Mouse (Mus musculus): ENCODE results near the gene Rassf4. TPM values are rescaled to one million over a fixed set of nuclear protein-coding genes. Genes with fewer than 3 reads are reported as not detected.
"Not testable (repeated sequence)": the region's sequence is repeated elsewhere in the genome, so short reads cannot be mapped to it uniquely, and the experiment has no call there.

Rassf4 gene
- polyA plus RNA-seq, 1 experiment from 2014 or later: 10.1 TPM

DNA sequence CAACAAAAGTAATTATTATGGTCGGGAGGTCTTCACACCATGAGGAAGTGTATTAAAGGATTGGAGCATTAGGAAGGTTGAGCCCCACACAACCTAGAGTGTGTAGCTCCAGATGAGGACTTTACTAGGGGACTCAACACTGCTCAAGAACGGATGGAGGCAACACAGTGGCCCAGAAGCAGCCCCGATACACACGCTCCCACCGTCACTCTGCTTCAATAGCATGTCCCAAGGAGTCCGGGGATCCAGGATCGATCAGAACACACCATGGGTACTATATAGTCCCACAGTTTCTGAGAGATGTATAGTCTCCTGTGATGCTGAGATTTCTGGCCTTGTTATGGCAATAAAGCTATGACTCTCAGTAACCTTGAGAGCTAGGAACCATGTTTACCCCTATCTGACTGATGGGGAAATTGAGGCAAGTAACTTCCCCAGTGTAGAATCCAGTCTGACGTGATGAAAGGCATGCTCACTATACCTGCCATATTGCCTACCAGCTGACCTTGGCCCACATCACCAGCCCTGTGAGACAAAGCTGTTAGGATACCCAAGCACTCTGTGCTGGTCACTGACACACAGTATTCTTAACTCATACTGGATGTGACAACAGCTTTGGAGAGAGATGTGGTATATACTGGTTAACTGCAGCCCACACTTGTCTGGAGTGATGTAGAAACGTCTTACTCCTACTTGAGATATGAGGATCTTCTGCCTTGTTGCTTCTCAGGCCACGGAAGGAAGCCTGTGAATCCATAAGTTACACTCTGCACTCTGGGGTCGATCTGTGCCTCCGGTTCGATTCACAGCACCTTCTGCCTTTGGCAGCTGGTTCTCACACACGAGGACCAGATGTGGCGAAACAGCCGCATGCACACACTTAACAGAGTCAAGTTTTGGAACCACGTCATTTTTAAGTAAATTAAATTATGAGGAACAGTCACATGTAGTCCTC, 39.7 kb downstream of the Rassf4 start:
- H3K27me3 ChIP-seq (replicated peaks): no peaks in the 10 kb centered on the region
- no peak for ATAC-seq (ENCODE audit: insufficient read depth, low FRiP score, low read depth)
- peak overlapping the region; percentile 80 for H3K27ac ChIP-seq
- H3K4me3 ChIP-seq (replicated peaks): no peak overlapping the region
- peaks cover 17% of the 10 kb centered on the region for H3K4me1 ChIP-seq
- no peak overlapping the region for H3K4me2 ChIP-seq
- H3K36me3 ChIP-seq: no peaks in the 10 kb centered on the region
- WGBS: 89% methylated on average over 17 of the region's 17 CpGs
- H3K9ac ChIP-seq: no peak overlapping the region
- H3K9me3 ChIP-seq: no peaks in the 10 kb centered on the region

DNA sequence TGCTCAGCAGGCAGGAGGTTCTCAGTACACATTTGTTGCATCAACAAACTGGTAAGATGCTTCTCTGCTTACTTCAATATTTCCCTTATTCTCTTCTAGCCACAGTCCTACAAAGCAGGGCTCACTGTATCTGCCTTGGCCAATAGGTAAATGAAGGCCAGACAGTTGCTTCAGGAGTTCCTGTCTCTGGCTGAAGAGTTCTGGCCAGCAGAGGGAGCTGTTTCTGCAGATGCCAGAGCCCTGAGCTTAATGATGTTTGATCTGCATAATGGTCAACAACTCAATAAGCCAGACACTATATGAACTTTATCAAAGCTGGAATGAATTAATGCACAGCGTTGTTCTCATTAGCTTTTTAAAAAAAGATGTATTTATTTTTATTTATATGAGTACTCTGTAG, 41.6 kb downstream of the Rassf4 start:
- peaks cover 17% of the 10 kb centered on the region for H3K4me1 ChIP-seq
- H3K9ac ChIP-seq: no peak overlapping the region
- no peak overlapping the region for H3K27ac ChIP-seq
- H3K4me2 ChIP-seq: no peak overlapping the region
- 26% methylated on average over 1 of the region's 1 CpGs for WGBS
- H3K9me3 ChIP-seq: no peaks in the 10 kb centered on the region
- H3K4me3 ChIP-seq (replicated peaks): no peak overlapping the region
- no peaks in the 10 kb centered on the region for H3K36me3 ChIP-seq
- no peaks in the 10 kb centered on the region for H3K27me3 ChIP-seq (replicated peaks)
- no peak for ATAC-seq (ENCODE audit: insufficient read depth, low FRiP score, low read depth)

DNA sequence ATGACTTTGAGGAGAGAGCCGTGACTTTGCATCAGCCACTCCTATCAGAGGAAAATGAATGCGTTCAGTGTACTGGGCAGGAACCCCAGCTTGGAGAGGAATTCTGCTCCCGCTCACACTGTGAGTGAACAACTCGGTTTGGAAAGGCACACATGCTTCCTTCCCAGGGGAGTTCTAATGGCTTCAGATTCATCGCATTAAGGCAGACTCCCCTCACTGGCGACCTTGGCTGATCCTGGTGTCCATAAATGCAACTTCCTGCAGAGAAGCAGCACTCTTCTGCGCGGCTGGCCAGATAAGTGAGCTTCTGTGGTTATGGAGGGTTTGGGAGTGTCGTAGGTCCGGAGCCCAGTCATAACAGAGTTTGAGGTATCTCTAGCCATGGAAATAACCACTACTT, 44.0 kb downstream of the Rassf4 start:
- Histone ChIP-seq H3K9me3 (no peaks in the 10 kb centered on the region), H3K36me3 (peaks cover 3% of the 10 kb centered on the region; the same call in 1 of the 2 replicates), H3K27ac (no peak overlapping the region), H3K9ac (no peak overlapping the region), H3K27me3 (replicated peaks) (no peaks in the 10 kb centered on the region), H3K4me2 (no peak overlapping the region), H3K4me1 (peaks cover 3% of the 10 kb centered on the region; the same call in 1 of the 2 replicates), H3K4me3 (replicated peaks) (no peak overlapping the region)
- 80% methylated on average over 10 of the region's 10 CpGs for whole genome bisulfite sequencing
- ATAC-seq (ENCODE audit: insufficient read depth, low FRiP score, low read depth): no peak

- H3K4me2 ChIP-seq: peak within 1 kb of the TSS; percentile 54
- no peaks in the 10 kb centered on the region; the same call in 1 of the 2 replicates for H3K4me1 ChIP-seq
- peak within 1 kb of the TSS; percentile 90 for H3K27ac ChIP-seq
- H3K4me3 ChIP-seq (replicated peaks): peak within 1 kb of the TSS; percentile 78
- no peaks in the 10 kb centered on the region for H3K27me3 ChIP-seq (replicated peaks)
- H3K9ac ChIP-seq: peak within 1 kb of the TSS; percentile 86
- no peaks in the 10 kb centered on the region for H3K9me3 ChIP-seq
- ATAC-seq (ENCODE audit: insufficient read depth, low FRiP score, low read depth): peak; percentile 85
- under 1% methylated on average over 56 of the region's 56 CpGs for WGBS
- peaks cover 6% of the 10 kb centered on the region; the same call in 1 of the 2 replicates for H3K36me3 ChIP-seq
Observed at GRCm38 (mm10) chr6:116628539-116629171, 45.1 kb downstream of the Rassf4 start, which contains the start of gene Zfp422. TSS of gene Zfp422 (minus strand) at chr6:116628999.

DNA sequence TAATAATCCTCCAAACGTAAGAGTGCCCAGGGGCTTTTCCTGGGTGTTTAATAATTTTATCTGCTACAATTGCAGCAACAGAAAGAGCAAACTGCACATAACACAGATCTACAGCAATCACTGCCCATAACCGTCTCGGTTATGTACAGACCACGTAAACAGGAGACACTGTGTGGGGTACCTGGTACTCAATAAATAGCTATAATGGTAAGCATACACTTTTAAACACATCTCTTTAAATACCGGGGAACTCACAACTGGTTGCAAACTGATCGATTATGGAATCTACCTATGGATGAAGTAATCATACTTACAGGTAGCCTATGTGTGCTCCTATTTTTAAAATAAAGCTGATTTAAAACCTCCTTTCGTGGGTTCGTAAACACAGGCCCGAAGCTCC, 45.7 kb downstream of the Rassf4 start:
- no peaks in the 10 kb centered on the region; the same call in 1 of the 2 replicates for H3K4me1 ChIP-seq
- peak overlapping the region; percentile 90 for H3K27ac ChIP-seq
- H3K9me3 ChIP-seq: no peaks in the 10 kb centered on the region
- H3K9ac ChIP-seq: peak overlapping the region; percentile 86
- ATAC-seq (ENCODE audit: insufficient read depth, low FRiP score, low read depth): no peak
- H3K36me3 ChIP-seq: peaks cover 6% of the 10 kb centered on the region; the same call in 1 of the 2 replicates
- 9% methylated on average over 9 of the region's 9 CpGs for WGBS
- H3K27me3 ChIP-seq (replicated peaks): no peaks in the 10 kb centered on the region
- H3K4me2 ChIP-seq: peak overlapping the region; percentile 54
- H3K4me3 ChIP-seq (replicated peaks): peak overlapping the region; percentile 78

- WGBS: 98% methylated on average over 9 of the region's 9 CpGs
- not testable (repeated sequence) for ATAC-seq (ENCODE audit: insufficient read depth, low FRiP score, low read depth); H3K4me3 ChIP-seq (replicated peaks); H3K4me2 ChIP-seq; H3K9me3 ChIP-seq; H3K27me3 ChIP-seq (replicated peaks); H3K4me1 ChIP-seq; H3K36me3 ChIP-seq; H3K9ac ChIP-seq; H3K27ac ChIP-seq
Observed at GRCm38 (mm10) chr6:116626417-116626816, 47.3 kb downstream of the Rassf4 start.

DNA sequence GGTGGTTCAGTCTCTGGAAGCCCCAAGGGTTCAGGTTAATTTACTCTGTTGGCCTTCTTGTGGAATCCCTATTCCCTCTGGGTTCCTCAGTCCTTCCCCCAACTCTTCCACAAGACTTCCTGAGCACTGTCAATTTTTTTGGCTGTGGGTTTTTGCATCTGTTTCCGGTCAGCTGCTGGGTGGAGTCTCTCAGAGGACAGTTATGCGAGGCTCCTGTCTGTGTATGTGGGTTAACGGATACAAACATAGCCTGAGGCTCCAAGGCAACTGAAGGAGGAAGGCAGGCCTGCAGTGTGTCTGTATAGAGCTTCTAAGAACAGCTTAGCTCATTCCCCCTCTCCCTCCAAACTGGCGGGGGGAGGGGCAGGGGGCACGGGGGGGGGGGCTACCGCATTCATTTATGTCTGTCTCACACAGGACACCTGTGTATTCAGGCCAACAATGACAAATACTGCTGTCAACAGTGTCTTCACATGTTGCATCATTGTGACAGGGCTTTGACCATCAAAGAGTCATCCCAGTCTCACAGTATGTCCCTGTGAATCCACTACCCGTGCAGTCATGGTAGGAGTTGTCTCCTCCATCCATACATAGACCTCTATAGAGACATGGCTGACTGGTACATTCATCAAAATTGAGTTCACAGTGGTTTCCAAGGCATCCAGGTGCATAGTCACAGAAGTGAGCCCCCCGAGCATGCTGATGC, 52.3 kb downstream of the Rassf4 start:
- H3K36me3 ChIP-seq: peaks cover 6% of the 10 kb centered on the region; the same call in 1 of the 2 replicates
- no peak for ATAC-seq (ENCODE audit: insufficient read depth, low FRiP score, low read depth)
- H3K9me3 ChIP-seq: no peaks in the 10 kb centered on the region
- H3K27ac ChIP-seq: no peak overlapping the region
- WGBS: 60% methylated on average over 8 of the region's 8 CpGs
- no peak overlapping the region for H3K9ac ChIP-seq
- H3K4me3 ChIP-seq (replicated peaks): no peak overlapping the region
- no peaks in the 10 kb centered on the region for H3K27me3 ChIP-seq (replicated peaks)
- no peaks in the 10 kb centered on the region for H3K4me1 ChIP-seq
- no peak overlapping the region for H3K4me2 ChIP-seq

DNA sequence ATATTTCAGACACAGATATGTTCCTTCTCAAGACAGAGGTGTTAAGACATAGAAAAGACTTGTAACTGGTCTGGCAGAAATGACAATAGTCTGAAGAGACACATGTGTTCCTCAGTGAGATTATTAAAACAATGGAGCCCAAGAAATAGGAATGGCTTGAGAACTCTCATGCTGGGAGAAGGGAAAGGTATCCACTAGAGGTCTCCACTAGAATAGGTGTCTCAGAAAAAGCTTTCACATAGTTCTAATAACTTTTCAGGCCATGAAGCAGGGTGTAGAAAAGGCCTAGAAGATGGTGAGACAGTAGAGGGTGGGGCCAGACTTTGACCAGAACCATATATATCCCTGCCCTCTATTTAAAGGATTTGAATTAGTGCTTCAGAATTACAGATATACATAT, 55.7 kb downstream of the Rassf4 start:
- Histone ChIP-seq H3K36me3 (no peaks in the 10 kb centered on the region), H3K9ac (no peak overlapping the region), H3K27ac (no peak overlapping the region), H3K4me2 (no peak overlapping the region), H3K27me3 (replicated peaks) (no peaks in the 10 kb centered on the region), H3K4me3 (replicated peaks) (no peak overlapping the region), H3K4me1 (no peaks in the 10 kb centered on the region), H3K9me3 (no peaks in the 10 kb centered on the region)
- ATAC-seq (ENCODE audit: insufficient read depth, low FRiP score, low read depth): no peak

DNA sequence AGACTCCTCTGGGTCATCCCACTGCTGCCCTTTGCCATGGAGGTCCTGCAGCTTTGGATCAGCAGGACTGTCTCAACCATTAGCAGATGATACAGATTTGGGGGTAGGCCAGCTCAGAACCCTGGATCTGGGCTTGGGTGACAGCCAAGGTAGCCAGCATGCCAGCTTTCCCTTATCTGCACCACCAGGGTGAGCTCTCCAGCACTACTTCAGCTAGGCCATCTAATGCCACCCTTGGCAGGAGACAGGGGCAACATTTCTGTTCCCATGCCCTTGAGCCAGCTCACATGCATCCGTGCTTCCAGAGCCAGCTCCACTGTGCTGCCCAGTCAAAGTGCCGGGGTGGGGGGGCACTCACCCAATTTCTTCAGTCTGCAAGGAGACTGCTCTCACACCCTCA, 58.0 kb downstream of the Rassf4 start:
- Histone ChIP-seq H3K9ac (no peak overlapping the region), H3K27me3 (replicated peaks) (no peaks in the 10 kb centered on the region), H3K36me3 (no peaks in the 10 kb centered on the region), H3K4me3 (replicated peaks) (no peak overlapping the region), H3K4me1 (no peaks in the 10 kb centered on the region), H3K27ac (no peak overlapping the region), H3K9me3 (no peaks in the 10 kb centered on the region), H3K4me2 (no peak overlapping the region)
- WGBS: 85% methylated on average over 2 of the region's 2 CpGs
- no peak for ATAC-seq (ENCODE audit: insufficient read depth, low FRiP score, low read depth)

- no peak overlapping the region for H3K9ac ChIP-seq
- H3K27me3 ChIP-seq (replicated peaks): no peaks in the 10 kb centered on the region
- H3K4me2 ChIP-seq: no peak overlapping the region
- H3K27ac ChIP-seq: no peak overlapping the region
- WGBS: 38% methylated on average over 4 of the region's 4 CpGs
- H3K36me3 ChIP-seq: no peaks in the 10 kb centered on the region
- H3K9me3 ChIP-seq: no peaks in the 10 kb centered on the region
- H3K4me1 ChIP-seq: no peaks in the 10 kb centered on the region
- no peak overlapping the region for H3K4me3 ChIP-seq (replicated peaks)
- ATAC-seq (ENCODE audit: insufficient read depth, low FRiP score, low read depth): no peak
Observed at GRCm38 (mm10) chr6:116607230-116607629, 66.5 kb downstream of the Rassf4 start.

DNA sequence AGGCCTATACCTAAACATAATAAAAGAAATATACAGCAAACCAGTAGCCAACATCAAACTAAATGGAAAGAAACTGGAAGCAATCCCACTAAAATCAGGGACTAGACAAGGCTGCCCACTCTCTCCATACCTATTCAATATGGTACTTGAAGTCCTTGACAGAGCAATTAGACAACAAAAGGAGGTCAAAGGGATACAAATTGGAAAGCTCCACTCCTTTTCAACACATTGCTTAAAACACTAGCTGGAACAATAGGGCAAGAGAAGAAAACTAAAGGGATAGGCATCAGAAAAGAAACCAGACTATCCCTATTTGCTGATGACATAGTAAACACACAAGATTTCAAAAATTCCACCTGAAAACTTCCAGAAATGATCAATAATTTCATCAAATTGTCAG, 72.8 kb downstream of the Rassf4 start:
- not testable (repeated sequence) for H3K36me3 ChIP-seq; H3K9ac ChIP-seq; ATAC-seq (ENCODE audit: insufficient read depth, low FRiP score, low read depth); H3K4me1 ChIP-seq; H3K4me2 ChIP-seq; H3K9me3 ChIP-seq; H3K27me3 ChIP-seq (replicated peaks); H3K4me3 ChIP-seq (replicated peaks); H3K27ac ChIP-seq

DNA sequence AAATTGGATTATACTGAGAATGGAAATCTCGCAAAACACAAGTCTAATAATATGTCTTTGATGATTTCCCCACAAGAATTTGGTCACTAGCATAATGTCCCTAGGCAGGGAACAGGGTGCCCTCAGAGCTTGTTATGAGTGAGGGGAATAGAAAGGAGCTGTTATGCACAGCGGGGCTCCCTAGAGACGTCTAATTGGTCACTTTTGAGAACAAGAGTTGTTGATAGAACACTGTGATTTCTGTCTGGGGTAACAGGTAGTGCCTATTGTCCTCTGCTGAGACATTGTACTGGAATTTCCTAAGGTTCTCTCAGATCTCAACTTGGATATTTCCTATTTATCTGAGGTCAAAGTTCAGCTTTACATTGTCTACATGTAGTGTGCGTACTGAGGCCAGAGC, 89.7 kb downstream of the Rassf4 start, which contains the start of gene Olfr215:
Gene Olfr215 (minus strand): TSS at position 101 of the 400 bp plus-strand sequence.
- 72% methylated on average over 4 of the region's 4 CpGs for WGBS
- ATAC-seq (ENCODE audit: insufficient read depth, low FRiP score, low read depth): no peak
- H3K9ac ChIP-seq: no peak within 1 kb of the TSS
- no peaks in the 10 kb centered on the region for H3K27me3 ChIP-seq (replicated peaks)
- H3K36me3 ChIP-seq: no peaks in the 10 kb centered on the region
- H3K4me3 ChIP-seq (replicated peaks): no peak within 1 kb of the TSS
- no peak within 1 kb of the TSS for H3K27ac ChIP-seq
- no peak within 1 kb of the TSS for H3K4me2 ChIP-seq
- no peaks in the 10 kb centered on the region for H3K4me1 ChIP-seq
- no peaks in the 10 kb centered on the region for H3K9me3 ChIP-seq
